Comparison of ENCODE assay signal across 18 mouse cellular contexts in the genomic region with DNA sequence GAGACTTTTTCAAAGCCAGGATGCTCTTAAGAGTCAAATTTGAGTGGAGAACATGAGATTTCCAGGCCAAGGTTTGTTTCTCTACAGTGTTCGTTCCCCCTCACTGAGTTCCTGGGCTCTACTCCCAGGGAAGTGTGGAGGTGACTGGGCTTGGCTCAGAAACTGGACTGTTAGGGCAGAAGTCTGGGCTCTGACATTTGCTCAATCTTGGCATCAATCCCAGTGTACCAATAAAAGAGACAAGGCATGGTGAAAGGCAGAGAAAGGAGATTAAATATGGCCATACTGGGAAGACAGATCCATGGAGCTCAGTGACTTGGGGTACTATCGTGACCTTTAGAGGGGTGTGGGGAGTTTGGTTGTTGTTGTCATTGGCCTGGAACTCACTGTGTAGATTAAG. TPM values are rescaled to one million over a fixed set of nuclear protein-coding genes. Genes with fewer than 3 reads are reported as not detected.
DNase-seq lines count a peak whose midpoint lies in the region; ATAC-seq lines count a peak whose summit lies in the region.
"Had no signal": no experiment of that assay in that cellular context is flagged by ENCODE, and none has a peak within 500 bp of the region (broad histone marks: within the 10 kb centered on the region; RNA-seq: fewer than 3 reads in every experiment).

No protein-coding gene starts in this region.

- no peaks in the 10 kb centered on the region for H3K36me3 ChIP-seq in neural tube, embryonic 15.5 days
- H3K36me3 ChIP-seq: embryonic facial prominence, embryonic 10.5 days; heart, embryonic 13.5 days; neural tube, embryonic 12.5 days had no signal

- peak; percentile 52 for DNase-seq in kidney, adult 11 months
- DNase-seq in kidney, postnatal 4 days, result no peak
- peak; percentile 46 for DNase-seq in NIH3T3 (ENCODE audit: low read depth)
- peak; percentile 24 for DNase-seq in cerebellum, adult 11 months
- peak; percentile 41 to 66 for DNase-seq in cerebellum, postnatal 14 days
- DNase-seq: layer of hippocampus, postnatal 36 days; lung, adult 2 months; lung, postnatal 36 days; right cerebral cortex, postnatal 25 days; thymus, postnatal 14 days had no signal

- no peaks in the 10 kb centered on the region for H3K4me1 ChIP-seq in neural tube, embryonic 15.5 days
- H3K4me1 ChIP-seq: embryonic facial prominence, embryonic 10.5 days; forebrain, embryonic 13.5 days; heart, embryonic 13.5 days; neural tube, embryonic 12.5 days had no signal

- H3K4me3 ChIP-seq in neural tube, embryonic 15.5 days (replicated peaks), result no peak overlapping the region
- H3K4me3 ChIP-seq: embryonic facial prominence, embryonic 10.5 days; forebrain, embryonic 13.5 days; heart, embryonic 13.5 days; neural tube, embryonic 12.5 days had no signal

- no peaks in the 10 kb centered on the region for H3K9me3 ChIP-seq in neural tube, embryonic 15.5 days (replicated peaks)
- H3K9me3 ChIP-seq: embryonic facial prominence, embryonic 10.5 days; forebrain, embryonic 13.5 days; heart, embryonic 13.5 days; neural tube, embryonic 12.5 days had no signal

- no peaks in the 10 kb centered on the region for H3K27me3 ChIP-seq in neural tube, embryonic 15.5 days (replicated peaks)
- H3K27me3 ChIP-seq: forebrain, embryonic 13.5 days; neural tube, embryonic 12.5 days had no signal

- ATAC-seq in frontal cortex, adult (ENCODE audit: low TSS enrichment), result no peak
- ATAC-seq in neural tube, embryonic 15.5 days (ENCODE audit: low FRiP score), result no peak
- ATAC-seq: forebrain, embryonic 13.5 days had no signal

- 71% methylated on average over 2 of the region's 2 CpGs for WGBS in neural tube, embryonic 15.5 days

- no peak overlapping the region for H3K9ac ChIP-seq in neural tube, embryonic 15.5 days (replicated peaks)
- H3K9ac ChIP-seq: forebrain, embryonic 13.5 days; heart, embryonic 13.5 days; neural tube, embryonic 12.5 days had no signal

- H3K4me2 ChIP-seq in neural tube, embryonic 15.5 days, result no peak overlapping the region
- H3K4me2 ChIP-seq: forebrain, embryonic 13.5 days; heart, embryonic 13.5 days; liver, embryonic 11.5 days; neural tube, embryonic 12.5 days had no signal

- H3K27ac ChIP-seq in neural tube, embryonic 15.5 days (replicated peaks), result no peak overlapping the region
- H3K27ac ChIP-seq: embryonic facial prominence, embryonic 10.5 days; forebrain, embryonic 13.5 days; heart, embryonic 13.5 days; neural tube, embryonic 12.5 days; stomach, postnatal 0 days had no signal

RNA-seq across cellular contexts. Expression of a gene that starts 6.8 kb away (rescaled TPM):
- polyA plus RNA-seq in neural tube, embryonic 15.5 days (2015; fragmentation: Nextera tagmentation; extraction: Ambion mirVana), result 37.6 and 39.9 TPM in 2 replicates

RNA-seq across cellular contexts. Expression of a gene that starts 39.8 kb away (rescaled TPM):
- polyA plus RNA-seq in neural tube, embryonic 15.5 days (2015; fragmentation: Nextera tagmentation; extraction: Ambion mirVana), result 0.22 and 1.7 TPM in 2 replicates

Comparison
In these comparisons a context has a peak if more than half of its experiments do, and no peak if none do; other contexts are left out.
1. DNase-seq: peak in kidney, adult 11 months (single experiment), NIH3T3 (single experiment), cerebellum, adult 11 months (single experiment) and cerebellum, postnatal 14 days (2 of 2); none in kidney, postnatal 4 days (0 of 2).